Mouse (Mus musculus) kidney, postnatal 10 days (tissue): ENCODE results near the gene Slc28a3.

Experiments
- DNase-seq: peaks from one replicate; pipeline ENCODE4 v3.0.0; 2021; ENCODE audit warnings: mixed read lengths

Slc28a3 gene

DNA sequence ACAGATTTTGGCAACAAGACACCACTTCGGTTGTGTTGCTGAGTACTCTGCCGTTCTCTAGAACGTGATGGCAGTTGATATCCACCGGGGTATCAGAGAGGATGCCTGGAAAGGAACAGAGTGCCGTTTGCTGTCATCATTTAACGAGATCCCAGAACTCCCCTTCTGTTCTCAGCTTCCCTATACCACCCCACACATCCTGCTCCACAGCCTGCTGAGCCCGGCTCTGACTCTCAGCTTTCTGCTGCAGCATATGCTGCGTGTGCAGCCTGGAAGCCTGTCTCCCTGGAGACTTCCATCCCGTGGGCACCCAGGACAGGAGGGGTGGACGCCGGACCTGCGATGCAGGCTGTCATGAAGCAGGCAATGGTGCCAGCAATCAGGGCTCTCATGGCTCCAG lies 52.5 kb downstream of the Slc28a3 start:
- DNase-seq = no peak

DNA sequence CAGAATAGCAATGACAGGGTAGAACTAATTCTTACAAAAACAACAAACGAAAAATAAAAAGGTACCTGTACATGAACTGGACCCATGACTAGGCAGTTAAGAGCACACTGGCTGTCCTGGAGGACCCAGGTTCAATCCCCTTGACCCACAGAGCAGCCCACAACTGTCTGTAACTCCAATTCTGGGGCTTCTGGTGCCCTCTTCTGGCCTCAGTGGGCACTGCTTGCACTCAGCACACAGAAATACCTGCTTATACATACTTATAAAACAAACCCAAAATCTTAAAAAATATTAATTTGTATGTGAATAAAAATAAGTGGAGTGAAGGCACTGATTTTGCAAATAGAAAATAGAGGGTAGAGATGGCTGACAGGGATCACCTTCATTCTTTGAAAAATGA lies 54.7 kb downstream of the Slc28a3 start:
- DNase-seq = peak; percentile 26

DNA sequence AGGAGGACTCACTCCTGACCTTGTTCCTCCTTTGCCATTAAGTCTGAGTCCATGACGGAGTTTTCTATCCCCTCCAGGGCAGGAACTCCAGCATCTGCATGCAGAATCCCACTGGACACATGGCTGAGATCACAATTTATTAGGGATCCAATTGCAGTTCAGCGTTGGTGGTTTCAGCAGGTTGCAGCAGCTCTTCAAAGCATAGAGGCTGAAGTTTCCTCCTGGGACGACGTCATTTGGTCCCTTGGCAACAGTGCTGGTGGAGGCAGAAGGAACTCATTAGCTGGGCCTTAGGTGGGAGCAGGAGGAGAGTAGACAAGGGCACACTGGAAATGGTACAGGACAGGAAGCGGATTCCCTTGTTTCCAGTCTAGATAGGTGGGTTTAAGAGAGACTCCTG lies 55.1 kb downstream of the Slc28a3 start:
- no peak for DNase-seq

DNA sequence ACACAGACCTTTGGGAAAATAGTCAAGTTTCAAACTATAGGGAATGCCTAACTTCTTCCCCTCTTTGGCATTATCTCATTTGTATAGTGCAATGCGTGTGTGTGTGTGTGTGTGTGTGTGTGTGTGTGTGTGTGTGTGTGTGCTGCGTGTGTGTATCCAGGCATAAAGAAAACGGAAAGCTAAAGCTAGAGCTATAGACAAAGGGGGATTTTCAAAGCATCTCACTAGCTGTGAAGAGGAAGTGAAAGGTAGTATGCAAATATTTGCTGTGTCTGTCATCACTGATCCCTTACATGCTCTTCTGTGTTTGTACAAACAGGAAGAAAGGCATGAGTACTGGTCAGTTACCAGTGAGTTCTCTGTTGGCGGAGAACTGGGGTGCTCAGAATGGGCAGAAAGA lies 58.8 kb downstream of the Slc28a3 start:
- no peak for DNase-seq

DNA sequence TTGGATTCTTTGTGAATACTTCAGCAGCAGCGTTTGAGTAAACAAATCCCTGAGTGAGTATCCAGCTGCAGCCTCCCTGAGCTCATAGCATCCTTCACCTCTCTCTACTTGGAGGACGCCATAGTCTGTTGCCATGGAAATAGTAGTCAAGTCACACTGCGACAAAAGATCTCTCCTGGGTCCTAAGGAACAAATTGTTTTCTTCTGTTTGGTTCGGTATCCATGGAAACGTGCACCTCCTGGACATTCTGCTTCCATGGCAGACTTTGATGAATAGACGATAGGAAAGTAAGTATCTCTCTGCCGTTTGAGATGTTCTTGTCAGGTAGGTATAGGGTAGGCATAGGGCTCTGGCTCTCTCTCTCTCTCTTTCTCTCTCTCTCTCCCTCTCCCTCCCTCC lies 63.1 kb downstream of the Slc28a3 start:
- DNase-seq = no peak

DNA sequence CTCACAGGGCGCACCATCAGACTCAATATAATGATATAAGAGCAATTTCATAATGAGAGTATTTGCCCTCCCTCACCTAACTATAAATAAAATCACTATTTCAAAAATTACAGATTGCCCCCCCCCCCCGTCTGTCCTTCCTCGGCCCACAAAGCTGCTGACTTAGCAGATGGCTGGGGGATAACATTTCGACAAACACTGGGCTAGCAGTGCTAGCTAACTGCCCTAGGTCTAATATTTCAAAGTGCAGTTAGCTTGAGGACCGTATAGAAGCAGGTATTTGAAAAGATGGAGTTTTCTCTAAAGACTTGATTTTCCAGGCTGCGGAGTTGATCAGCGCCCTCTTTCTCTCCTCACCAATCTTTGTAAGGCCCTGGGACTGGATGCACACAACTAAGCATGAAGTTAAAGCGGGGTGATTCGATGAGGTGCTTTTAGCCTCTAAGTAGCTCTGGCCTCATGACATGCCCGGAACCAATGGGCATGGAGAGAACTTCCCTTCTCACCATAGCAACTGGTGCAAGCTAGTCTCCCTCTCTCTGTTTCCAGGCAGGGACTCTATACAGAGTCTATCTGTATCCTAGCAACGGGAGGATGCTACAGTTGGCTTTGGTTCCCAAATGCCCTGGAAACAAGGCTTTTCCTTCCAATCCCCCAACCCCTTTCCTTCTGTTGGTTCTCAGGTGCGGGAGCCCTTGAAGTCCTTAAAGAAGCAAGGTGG lies 66.8 kb downstream of the Slc28a3 start:
- no peak for DNase-seq

DNA sequence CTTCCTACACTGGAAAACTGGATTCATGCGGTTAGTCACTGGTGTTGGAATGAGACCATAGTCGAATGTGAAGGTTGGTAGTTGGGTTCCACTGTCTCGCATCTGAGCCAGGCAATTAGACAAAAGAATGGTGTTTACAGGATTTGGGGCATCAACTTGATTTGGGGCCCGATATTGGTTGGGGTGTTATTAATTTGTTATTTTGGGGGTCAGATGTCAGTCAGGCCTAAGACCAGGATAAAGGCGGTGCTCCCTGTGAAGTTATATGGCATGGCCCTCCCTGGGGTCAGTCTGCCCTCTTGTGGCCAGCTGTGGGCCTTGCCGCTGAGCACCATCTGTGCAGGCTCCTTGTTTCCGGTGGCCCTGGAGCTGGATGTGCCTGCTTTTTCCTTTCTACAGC lies 67.6 kb downstream of the Slc28a3 start:
- peak; percentile 88 for DNase-seq

DNA sequence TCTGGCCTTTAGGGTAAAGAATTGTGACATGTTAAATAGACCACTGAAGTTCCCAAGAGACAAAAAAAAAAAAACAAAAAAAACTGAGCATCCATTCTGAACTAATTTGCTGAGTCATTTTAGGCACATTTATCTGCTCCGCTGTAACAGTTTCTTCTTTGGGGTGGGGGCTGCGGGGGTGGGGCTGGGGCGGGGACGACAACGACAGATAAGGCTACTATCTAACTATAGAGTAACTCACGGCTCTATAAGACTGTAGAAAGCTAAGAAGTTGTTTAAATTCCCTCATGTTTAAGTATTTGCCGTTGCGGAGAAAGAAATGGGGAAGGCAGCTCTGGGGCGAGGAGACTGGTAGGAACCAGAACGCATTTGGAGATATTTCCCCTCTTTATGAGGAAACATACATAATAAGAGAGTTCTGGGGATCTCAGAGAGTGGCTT lies 68.1 kb downstream of the Slc28a3 start:
- no peak for DNase-seq

DNA sequence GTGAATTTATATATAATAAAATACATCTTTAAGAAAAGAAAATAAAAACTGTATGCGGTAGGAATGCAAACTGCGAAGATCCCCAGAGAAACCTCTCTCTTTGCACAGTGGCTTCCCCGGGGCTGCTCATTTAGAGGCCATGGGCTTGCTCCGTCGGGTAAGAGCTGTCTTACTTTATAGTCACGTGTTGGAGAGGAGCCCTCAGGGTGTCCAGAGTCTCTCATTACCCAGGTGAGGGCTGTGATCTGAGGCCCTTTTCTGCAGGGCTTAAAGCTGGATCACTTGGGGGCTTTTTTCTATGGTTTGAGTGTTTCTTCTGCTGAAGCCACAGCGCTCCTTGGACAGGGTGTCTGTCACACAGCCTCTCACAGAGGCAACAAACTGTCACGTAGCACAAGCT lies 68.5 kb downstream of the Slc28a3 start:
- DNase-seq = no peak

DNA sequence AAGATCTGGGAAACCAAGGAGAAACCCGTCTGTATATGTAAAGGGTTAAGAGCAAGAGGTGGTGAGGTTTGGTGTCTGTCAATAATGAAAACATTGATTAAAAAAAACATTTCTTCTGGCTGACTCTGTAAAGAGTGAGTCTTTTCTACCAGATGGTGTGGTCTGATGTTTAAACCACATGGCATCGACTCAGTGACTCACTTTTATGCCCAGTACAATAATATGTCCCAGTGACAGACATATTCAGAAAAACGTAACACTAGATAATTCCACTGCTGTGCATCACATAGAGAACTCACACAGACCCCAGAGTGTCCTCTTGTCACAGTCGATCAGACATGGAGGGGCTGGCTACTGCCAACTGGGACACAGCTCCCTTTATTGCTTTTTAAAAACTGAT lies 69.1 kb downstream of the Slc28a3 start:
- no peak for DNase-seq

DNA sequence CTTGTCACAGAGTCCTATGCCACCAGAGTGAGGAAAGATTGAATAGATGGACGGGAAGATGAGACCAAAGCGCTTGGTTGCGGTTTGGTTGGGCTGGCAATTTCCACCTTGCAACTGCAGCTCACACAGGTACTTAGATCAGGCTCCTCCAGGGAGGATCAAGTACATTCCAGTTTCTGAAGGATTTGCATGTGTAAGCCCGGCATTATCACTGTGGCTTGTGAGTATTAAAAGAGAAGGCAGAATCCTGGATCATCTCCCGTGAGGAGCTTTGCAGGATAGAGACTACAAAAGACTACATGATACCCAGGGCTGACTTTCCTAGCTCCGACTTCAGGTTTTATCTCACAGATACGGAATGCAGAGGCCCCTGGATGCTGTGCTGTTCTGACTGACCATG lies 71.7 kb downstream of the Slc28a3 start:
- no peak for DNase-seq

DNA sequence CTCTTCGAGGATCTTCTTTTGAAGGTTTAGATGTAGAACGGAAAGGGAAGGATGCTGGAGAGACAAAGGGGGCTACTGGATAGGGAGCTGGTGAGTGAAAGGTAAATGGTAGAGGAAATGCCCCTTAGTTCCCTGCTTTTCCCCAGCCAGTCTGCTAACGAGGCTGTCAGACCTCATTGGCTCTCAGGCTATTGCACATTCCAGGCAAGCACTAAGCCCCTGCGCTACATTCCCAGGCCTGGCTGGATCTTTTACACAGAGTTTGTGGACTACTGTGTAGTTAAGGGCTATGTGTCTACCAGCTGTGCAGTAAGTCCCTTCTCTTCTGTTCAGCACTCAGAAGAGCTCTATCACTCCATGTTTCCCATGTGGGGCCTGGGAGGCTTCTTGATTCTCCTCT lies 72.3 kb downstream of the Slc28a3 start:
- DNase-seq = no peak

DNA sequence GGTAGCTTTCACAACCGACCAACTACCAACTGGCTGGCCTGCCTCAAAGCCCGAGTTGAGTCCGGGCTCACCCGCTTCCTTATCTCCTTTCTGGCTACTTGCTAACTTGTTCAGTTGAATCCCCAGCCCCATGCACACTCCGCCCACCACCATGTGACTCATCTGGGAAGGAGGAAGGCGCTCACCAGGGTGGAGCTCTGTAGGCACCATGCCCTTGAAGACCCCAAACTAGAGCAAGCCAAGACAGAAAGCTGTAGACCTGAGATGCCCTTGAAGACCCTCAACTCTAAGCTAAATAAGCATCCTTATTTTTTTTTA lies 72.8 kb downstream of the Slc28a3 start:
- no peak for DNase-seq

DNA sequence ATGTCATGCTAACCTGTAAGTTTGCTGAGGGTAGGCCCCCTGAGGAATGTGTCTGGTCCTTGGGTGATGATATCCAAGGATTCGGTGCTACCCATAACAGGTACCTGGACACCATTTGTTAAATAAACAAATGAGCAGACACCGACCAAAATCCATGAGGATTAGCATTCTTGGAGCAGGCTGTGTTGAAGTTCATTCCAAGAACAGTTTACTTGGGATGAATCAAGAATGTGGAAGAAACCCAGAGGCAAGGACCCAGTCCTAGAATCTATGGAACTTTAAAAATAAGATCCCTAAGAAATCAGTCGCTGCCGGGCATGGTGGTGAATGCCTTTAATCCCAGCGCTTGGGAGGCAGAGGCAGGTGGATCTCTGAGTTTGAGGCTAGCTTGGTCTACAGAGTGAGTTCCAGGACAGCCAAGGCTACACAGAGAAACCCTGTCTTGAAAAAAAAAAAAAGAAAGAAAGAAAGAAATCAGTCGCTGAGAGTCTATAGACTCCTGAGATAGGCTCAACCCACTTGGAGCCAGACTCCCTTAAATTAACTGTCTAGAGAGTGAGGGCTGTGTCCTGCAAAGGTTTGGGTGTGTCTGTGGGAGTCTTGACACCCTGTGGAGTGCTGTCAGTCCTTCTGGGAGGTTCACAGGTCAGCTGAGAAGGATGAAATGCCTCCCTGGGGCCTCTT lies 73.3 kb downstream of the Slc28a3 start:
- DNase-seq = no peak

DNA sequence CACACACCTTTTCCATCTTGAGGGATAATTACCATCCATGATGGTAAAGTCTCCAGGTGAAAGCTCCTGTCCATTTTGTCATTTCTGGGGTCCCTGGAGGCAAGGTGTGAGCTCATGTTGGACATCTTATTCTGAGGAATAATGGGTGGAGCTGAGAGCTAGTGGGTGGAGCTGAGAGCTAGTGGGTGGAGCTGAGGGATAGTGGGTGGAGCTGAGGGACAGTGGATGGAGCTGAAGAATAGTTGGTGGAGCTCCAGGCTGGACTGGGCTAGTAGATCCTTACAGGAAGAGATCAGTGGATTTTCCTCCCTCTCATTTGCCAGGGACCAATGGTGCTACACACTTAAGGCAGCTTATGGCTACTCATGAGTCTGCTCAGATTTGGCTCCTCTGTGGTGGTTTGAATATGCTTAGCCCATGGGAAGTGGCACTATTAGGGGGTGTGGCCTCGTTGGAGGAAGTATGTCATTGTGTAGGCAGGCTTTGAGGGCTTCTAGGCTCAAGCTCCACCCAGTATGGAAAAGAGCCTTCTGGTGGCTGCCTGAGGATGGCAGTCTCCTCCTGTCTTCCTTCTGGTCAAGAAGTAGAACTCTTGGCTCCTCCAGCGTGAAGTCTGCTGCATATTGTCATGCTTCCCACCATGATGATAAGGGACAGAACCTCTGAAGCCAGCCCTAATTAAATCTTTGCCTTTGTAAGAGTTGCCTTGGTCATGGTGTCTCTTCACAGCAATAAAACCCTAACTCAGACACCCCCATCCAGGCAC lies 74.0 kb downstream of the Slc28a3 start:
- no peak for DNase-seq

DNA sequence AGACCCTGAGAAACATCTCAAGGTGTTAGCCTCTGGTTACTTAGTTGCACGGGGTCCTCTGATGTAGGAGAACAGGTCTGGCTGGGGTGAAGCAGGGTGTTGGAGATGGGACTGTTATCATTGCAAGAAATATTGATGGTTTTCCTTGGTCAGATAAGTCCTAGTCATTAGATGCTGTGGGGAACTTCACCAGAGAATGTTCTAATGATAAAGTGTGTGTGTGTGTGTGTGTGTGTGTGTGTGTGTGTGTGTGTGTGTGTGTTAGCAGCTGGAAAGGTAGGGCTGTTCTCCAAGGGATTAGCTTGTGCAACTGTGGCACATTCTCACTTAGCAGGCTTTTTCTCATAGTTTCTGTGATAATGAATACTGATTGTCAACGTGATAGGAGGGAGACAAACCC lies 75.4 kb downstream of the Slc28a3 start:
- no peak for DNase-seq

DNA sequence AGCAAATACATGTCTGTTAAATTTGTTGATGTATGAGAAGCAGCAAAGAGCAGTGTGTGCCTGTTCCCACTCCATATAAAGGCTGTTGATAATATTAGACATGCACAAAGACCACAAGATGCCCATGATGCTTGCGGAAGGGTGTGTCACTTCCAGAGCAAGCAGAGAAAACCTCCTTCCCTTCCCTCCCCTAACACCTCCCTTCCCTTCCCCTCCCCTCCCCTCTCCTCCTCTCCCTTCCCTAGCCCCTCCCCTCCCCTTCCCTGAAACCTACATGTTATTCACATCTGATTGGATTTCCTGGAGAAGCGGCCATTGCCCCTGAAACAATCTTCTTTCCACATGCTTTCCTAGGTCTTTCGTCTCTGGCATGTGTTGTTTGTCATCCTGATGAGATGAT lies 75.8 kb downstream of the Slc28a3 start:
- DNase-seq = no peak

DNA sequence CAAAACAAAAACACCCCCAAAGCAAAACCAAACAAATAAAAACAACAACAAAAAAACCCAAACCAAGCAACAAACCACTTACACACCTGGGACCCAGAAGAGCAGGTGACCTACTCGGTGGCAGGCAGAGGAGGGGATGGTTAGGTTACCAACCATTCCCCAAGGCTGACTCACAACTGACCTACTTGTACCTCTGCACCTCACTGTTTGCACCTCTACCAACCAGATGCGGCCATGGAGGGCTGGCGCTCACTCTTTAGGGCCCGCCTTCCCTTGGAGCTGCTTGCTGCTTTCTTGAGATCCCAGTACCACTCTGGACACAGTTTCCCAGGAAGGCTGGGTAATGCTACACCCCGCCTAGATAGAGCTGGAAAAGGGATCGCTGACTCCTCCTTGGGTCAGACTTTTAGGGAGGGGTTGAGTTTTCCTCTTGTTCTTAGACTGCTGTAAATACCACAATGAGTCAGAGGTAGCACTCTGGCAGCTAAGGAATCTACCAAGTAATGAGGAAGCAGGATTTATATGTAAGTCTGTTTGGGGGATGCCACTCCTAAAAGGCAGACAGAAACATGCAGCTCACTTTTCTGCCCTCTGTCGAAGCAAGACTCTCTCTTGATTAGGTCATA lies 76.3 kb downstream of the Slc28a3 start:
- no peak for DNase-seq

DNA sequence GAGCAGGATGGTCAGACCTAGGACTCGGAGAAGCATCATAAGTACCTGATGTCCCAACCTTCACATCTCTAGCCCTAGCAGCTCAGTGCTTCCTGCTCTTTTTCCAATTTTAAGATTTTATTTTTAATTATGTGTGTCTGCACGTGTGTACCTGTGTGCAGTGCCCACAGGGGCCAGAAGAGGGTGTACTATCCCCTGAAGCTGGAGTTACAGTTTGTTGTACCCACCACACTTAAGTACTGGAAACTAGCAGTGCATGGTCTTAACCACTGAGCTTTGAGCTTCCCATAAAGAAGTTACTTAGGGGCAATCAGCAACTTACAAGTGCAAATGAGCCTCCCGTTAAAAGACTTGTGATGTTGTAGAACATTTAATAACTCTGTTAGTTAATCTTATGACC lies 86.1 kb downstream of the Slc28a3 start:
- DNase-seq = no peak

DNA sequence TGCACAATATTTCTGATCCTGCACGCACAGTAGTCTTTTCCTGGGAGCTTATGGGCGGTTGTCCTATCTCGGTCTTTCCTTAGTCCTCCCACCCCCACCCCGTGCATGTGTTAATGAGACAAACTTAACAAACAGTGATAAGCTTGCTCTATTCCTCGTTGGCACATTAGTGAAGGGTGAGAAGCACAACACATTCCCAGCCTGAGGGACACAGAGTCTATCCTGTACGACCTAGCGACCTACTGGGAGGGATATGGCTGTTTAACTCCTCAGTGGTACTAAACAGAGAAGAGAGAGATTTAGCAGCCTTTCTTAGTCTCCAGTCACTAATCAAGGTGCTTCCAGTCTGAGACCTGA lies 86.9 kb downstream of the Slc28a3 start:
- DNase-seq = no peak

DNA sequence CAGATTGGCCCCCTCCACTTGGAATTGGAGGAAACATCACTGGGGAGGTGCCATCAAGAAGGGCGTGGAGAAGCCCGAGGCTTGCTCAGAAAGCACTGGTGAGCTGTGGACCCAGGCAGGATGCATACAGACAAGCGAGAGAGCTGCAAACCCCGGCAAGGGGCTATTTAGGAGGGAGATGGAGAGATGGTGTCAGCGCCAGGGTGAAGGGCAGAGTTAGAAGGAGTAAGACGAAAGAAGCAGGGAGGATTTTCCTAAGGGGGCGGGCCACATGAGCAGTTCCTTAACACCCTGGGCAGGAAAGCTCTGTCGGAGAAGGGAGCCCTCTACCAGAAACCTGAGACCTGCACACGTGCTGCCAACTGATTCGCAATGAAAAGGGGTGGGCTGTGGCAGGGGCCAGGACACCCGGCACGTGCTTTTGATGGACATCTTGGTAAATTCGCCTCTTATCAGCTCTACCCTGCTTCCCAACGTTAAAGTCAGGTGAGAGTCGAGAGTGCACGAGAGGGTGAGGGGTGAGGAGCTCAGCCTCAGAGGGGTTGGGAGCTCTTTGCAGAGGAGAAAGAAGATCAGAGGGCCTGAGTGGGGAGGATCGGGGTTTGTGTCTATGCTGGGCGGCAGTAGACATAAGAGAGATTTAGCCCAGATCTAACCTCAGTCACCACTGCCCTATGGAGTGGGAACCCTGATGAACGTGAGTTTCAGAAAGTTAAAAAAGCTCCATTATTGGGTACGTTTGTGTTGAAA lies 87.5 kb downstream of the Slc28a3 start:
- DNase-seq = no peak

DNA sequence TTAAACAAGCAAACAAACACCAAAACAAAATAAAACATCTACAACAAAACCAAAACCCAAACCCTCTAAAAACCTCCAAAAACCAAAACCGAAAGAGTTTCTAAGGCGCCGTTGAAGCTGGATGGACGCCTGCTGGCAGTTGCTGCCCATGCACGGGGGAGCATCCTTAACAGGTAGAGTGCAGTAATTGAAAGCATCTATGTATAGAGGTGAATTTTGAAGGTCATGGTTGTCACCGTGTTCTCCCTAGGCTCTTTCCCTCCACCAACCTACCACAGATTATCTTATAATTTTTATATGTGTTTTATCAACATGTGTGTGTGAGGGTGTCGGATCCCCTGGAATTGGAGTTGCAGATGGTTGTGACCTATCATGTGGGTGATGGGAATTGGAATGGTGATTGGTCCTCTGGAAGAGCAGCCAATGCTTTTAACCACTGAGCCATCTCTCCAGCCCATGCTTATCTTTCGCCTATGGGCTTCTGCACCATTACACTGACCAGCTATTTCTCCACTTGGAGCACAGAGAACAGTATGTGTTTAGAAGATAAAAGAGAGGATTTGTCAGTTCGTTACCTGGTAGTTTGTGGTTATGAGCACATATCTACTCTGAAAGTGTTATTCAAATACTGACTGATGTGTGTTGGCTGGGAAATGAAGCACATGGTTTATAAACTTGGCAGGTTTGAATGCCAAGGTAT lies 89.2 kb downstream of the Slc28a3 start:
- no peak for DNase-seq
